Mouse (Mus musculus): ENCODE results near the gene Nrcam.
A peak's percentile ranks its signal among the peaks of the same experiment; 100 is the strongest.

Gene Nrcam

GRCm38 (mm10) chr12:44521496-44521895 is 192.8 kb downstream of the Nrcam start:
- DNase-seq = no peak

DNA sequence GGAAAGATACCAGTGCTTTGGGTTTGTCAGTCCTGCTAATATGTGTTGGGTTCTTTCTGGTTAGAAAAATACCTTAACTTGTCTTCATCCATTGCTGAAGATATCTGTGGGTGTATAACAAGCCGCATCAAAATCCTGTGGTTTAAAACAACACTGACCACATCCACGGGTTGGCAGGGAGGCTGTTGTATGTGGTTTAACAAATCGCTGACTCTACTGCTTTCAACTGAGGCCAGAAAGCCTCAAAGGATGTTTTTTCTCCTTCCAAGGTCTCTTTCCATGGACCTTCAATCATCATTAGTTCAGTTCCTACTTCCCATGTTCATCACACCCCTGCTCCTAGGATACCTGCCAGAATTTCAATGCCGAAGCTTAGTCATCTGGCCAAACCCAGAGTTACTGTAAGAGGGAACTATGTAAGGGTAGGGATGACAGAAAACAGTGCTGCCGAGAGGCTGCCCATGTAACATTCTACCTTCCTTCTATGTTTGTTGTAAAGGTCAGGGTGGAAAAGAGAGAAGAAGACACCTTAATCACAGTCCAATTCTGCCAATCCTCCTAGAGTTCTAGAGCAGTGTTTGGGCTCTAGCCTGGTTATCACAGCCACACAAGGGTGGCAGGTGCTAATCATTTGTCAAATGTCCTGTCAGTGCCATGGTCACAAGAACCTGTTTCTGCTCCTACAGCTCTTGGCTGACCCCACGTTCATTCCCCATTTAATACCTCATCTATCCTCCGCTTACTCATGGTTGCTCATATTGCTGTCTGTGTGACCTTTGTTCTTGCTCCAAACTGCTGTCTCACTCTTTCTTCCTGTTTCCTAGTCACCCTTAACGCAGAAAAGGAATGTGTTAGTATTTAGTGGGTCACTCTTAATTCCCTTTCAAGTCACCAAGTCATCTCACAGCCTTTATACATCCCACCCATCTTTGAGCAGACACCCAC is 196.2 kb downstream of the Nrcam start:
- DNase-seq = no peak

DNA sequence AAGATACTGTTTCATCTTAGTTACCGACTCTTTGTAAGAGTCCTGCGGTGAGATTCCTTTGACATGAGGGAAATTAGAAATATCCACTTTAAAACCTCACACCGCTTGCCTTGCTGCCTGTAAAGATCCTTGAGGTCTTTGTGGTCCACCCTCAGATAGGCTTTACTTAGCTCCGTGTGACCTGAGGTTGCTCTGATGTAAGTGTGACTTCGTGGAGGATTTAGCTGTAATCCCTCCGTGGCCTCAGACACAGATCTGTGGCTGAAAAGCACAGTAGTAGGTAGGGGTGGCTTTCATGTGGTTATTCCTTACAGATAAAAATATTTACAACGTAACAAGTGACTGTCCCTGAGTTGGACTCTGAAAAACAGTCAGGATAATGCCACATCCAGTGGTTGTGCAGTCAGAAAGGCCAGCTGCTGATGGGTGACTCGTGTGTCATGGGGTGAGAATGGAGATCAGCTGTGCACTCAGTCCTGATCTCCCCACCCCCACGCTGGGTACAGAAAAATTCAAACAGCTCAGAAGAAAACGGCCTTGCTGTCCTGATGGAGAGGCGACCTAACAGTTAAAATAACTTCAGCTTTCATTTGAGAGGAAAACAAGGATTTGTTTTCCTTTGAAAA is 199.8 kb downstream of the Nrcam start:
- no peak for DNase-seq

GRCm38 (mm10) chr12:44532337-44533113 is 203.8 kb downstream of the Nrcam start:
- no peak for DNase-seq

- DNase-seq = no peak
Observed at GRCm38 (mm10) chr12:44534100-44534633, 205.5 kb downstream of the Nrcam start.

GRCm38 (mm10) chr12:44535623-44536022 is 206.9 kb downstream of the Nrcam start:
- no peak for DNase-seq

- DNase-seq = peak; percentile 85
Observed at GRCm38 (mm10) chr12:44547721-44548369, 219.2 kb downstream of the Nrcam start.

DNA sequence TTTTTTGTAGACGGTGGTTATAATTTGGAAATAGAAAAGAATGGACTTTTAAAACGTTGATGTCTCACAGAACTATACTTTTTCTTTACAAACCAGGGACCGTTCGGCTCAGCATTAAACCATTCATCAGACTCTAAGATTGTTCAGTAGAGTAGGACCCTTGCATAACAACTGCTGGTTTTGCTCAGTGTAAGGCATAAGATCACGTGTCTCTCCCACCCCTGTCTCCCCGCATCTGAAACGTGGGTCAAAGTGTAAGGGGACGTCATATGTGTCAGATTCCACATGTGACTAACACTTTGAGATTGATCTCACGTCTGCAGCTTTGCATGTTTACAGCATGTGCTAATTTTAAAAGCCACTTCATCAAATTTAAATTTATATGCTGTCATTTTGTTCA is 219.8 kb downstream of the Nrcam start:
- no peak for DNase-seq

- no peak for DNase-seq
Observed at GRCm38 (mm10) chr12:44551614-44552013, 222.9 kb downstream of the Nrcam start.

GRCm38 (mm10) chr12:44554051-44554450 is 225.4 kb downstream of the Nrcam start:
- no peak for DNase-seq

DNA sequence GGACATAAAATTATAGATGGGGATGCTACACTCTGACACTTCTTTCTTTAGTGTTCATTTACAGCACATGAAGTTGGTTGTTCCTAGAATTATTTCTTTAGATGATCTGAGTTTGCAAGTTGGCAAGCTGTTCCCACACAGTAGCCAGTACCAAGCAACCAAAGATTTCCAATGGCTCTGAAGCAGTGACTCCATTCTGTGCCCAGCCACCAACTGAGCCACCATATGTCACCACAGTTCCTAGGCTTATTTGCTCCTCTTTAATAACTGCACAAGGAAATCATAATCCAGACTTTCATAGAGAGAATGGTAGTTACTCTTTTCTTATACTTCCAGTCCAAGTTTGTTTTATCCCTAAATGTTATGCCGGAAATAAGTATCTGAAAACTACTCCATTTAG is 226.1 kb downstream of the Nrcam start:
- no peak for DNase-seq

GRCm38 (mm10) chr12:44560002-44560401 is 231.3 kb downstream of the Nrcam start:
- DNase-seq = no peak

DNA sequence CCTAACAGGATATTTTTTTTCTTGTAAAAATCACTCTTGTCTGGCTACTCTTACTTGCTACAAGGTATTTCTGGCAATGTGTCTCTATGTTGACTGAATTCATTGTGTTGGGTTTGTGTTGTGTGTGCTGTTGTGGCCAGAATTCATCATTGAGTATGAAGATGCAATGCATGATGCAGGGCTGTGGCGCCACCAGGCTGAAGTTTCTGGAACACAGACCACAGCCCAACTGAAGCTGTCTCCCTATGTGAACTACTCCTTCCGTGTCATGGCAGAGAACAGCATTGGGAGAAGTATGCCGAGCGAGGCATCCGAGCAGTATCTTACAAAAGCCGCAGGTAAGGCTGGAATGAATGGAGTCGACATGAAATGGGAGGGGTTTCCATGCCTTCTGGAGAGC is 241.4 kb downstream of the Nrcam start:
- DNase-seq = no peak

DNA sequence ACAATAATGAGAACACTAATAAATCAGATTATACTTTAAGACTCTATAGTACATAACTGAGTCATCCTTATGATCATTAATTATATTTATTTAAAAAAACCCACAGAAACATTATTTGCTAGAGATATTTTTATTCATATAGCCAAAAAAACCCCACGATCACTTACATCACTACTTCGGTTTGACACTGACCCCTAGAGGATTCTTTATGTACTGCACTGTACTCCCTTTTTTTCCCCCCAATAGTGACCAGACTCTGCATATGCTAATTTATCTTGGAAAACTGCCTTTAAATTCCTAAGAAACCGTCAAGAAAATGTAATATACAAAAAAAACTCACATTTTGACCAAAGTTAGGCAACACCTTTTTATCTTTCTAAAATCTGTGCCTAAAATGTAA is 244.0 kb downstream of the Nrcam start:
- no peak for DNase-seq

GRCm38 (mm10) chr12:44574167-44574566 is 245.5 kb downstream of the Nrcam start:
- DNase-seq = no peak

GRCm38 (mm10) chr12:44601410-44602149 is 272.9 kb downstream of the Nrcam start:
- DNase-seq = peak; percentile 65

DNA sequence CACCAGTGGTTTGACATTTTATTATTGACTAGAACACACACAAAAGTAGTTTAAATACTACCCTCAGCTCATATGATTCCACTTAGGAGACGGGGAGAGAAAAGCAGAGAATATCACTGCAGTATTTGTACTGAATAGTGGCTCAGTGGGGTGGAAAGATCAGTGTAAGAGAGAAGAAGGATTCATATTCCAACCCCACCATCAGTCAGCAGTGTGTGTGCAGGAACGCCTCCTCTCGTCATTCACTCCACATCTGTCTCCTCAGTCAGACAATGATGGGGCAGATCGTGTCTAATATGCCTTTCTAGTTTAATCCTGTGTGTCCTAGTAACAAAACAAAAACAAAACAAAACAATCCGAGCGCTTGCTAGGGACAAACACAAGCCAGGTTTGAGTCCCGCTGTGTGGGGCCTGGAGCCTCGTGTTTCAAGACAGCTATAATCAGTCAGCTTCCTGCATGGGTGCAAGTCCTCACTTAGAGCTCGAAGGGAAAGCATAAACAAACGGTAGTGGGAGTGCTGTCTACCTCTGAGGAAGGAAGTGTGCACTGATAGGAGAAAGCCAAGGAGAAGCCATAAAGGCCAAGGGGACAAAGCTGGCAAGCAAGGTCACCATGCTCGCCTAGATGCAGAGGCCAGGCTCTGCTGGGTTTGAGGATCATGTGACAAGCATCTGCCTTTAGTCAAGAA is 273.7 kb downstream of the Nrcam start:
- no peak for DNase-seq

DNA sequence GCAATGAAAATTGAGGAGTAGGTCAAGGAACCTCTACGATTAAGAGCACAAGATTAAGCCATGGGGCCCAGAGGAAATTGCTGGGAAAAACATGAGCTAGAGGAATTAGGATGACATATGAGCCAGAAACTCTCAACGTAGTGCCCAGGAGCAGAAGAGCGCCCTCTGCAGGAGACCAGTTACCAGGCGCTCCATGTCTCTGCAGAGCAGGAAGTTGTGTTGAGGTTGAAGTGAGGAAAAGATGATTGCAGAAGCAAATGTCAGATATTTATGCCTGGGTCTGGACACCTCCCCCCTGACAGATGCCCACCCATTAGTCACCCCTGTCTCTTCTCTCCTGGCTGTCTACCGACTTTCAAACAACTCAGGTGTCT is 274.3 kb downstream of the Nrcam start:
- DNase-seq = no peak

DNA sequence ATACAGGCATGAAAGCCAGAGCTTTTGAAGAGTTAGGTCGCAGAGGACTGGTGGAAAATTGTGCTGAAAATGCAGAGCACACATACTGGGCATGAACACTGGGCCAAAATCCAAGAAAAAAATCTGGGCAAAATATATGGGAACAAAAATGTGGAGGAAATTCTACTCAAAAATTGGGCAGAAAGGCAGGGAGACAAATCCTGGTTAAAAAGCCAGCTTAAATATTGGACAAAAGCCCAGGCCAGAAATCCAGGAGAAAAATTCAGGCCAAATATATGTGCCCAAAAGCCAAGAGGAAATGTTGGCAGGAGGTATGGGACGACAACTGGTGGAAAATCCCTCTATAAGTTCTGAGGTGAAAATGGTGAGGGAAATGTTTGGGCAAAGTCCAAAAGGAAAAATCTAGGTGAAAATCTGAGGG is 288.3 kb downstream of the Nrcam start:
- no peak for DNase-seq

DNA sequence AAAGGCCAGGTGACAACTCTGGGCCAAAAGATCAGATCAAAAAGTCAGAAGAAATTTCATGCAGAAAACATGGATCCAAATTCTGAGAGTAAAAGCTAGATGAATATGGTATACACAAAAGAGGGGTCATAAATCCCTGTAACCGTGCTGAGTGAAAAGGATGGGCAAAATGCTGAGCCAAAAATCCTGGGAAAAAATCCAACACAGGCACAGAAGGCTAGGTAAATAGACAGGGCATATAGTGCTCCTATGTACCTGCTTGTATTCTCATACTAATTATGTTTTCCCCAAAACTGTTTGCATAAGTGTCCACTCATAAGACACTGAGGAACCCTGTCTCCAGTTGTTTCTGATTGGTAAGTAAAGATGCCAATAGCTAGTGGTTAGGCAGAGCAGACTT is 288.8 kb downstream of the Nrcam start:
- no peak for DNase-seq

DNA sequence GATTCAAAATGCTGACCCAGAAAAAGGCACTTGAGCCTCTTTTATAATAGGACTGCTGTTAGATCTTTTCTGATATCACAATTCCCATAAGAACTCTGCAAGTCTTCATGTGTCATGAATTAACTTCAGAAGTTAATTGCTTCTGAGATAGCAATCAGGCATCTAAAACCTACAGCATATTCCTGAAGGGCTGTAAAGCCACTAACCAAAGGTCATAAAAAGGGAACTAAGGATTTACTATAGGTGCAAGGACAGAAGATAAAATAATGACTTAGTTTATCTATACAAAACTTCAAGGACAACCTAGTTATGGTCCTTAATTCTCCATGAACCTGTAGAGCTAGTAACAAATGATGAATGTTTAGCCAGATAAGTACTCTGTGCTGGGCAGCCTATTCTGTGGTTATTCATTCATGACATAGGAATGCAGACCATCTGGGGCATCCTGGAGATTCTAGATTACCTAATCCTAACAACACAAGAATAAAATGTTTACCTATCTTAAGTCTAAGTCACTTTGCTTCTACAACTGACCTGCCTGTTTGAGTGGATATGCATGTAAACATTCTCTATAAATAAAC is 310.7 kb downstream of the Nrcam start:
- peak; percentile 16 for DNase-seq
